8 mouse cellular contexts compared by ENCODE assay signal in genomic region chr7:4471179-4471555, GRCm38 (mm10). TPM values are rescaled to one million over a fixed set of nuclear protein-coding genes. Genes with fewer than 3 reads are reported as not detected.
DNase-seq lines count a peak whose midpoint lies in the region; ATAC-seq and TF ChIP-seq lines count a peak whose summit lies in the region.

No protein-coding gene starts in this region.

- peak overlapping the region; percentile 43 for H3K9ac ChIP-seq in hindbrain, embryonic 15.5 days

- DNase-seq in adipocyte (ENCODE audit: low spot score), result peak; percentile 16
- DNase-seq in cerebellum, postnatal 4 days (ENCODE audit: low spot score in 2 of 2), result peak; percentile 66 to 85
- peak; percentile 84 for DNase-seq in gastrocnemius, adult 2 months
- peak; percentile 86 to 88 for DNase-seq in layer of hippocampus, postnatal 36 days
- DNase-seq in lung, postnatal 10 days, result peak; percentile 93
- DNase-seq in ovary, postnatal 36 days (ENCODE audit: low spot score), result peak; percentile 84
- DNase-seq in urinary bladder, postnatal 36 days (ENCODE audit: low spot score in 2 of 2), result peak; percentile 84 to 86

- ATAC-seq in hindbrain, embryonic 15.5 days (ENCODE audit: low FRiP score, low read depth), result peak; percentile 87

- peaks cover 46% of the 10 kb centered on the region for H3K27me3 ChIP-seq in hindbrain, embryonic 15.5 days

- peak overlapping the region; percentile 69 for H3K4me3 ChIP-seq in gastrocnemius, adult 2 months
- peak overlapping the region; percentile 44 for H3K4me3 ChIP-seq in hindbrain, embryonic 15.5 days

- peak; percentile 71 for TF ChIP-seq CTCF in gastrocnemius, adult 2 months (IDR thresholded peaks at IDR 0.05)

- H3K27ac ChIP-seq in gastrocnemius, adult 2 months, result peak overlapping the region; percentile 20; the same call in 1 of the 2 replicates
- 0 out of 2 replicates have a peak overlapping the region, but pooled peaks have one; percentile 25 for H3K27ac ChIP-seq in hindbrain, embryonic 15.5 days (replicated peaks)

- no peaks in the 10 kb centered on the region for H3K9me3 ChIP-seq in hindbrain, embryonic 15.5 days

- under 1% methylated on average over 24 of the region's 24 CpGs for WGBS in hindbrain, embryonic 15.5 days

- H3K36me3 ChIP-seq in hindbrain, embryonic 15.5 days, result no peaks in the 10 kb centered on the region

- H3K4me1 ChIP-seq in hindbrain, embryonic 15.5 days (replicated peaks), result peaks cover 14% of the 10 kb centered on the region

- intact Hi-C loops in gastrocnemius, adult 2 months (cut with DNase I), result loop anchor here (2.0 kb wide), 2 partner anchors 26 to 40 kb away; partner anchors contain the start of gene Rdh13

- peak overlapping the region; percentile 83 for H3K4me2 ChIP-seq in hindbrain, embryonic 15.5 days

RNA-seq across cellular contexts. Expression of gene Eps8l1, which starts 10.7 kb away (rescaled TPM):
- total RNA-seq in gastrocnemius, adult 2 months (2021), result 1 to 10 TPM; 1.5 to 3.7 TPM
- 13.9 and 15.4 TPM in 2 replicates for polyA plus RNA-seq in hindbrain, embryonic 15.5 days (2015; fragmentation: Nextera tagmentation; extraction: Ambion mirVana)
- total RNA-seq in layer of hippocampus, postnatal 36 days (2021), result 1 to 10 TPM; 4.3 to 5.4 TPM

RNA-seq across cellular contexts. Expression of gene Rdh13, which starts 25.7 kb away (rescaled TPM):
- 10 to 100 TPM; 12.1 to 17.2 TPM for total RNA-seq in gastrocnemius, adult 2 months (2021)
- 42.6 and 43.4 TPM in 2 replicates for polyA plus RNA-seq in hindbrain, embryonic 15.5 days (2015; fragmentation: Nextera tagmentation; extraction: Ambion mirVana)
- 10 to 100 TPM; 26.6 to 27.8 TPM for total RNA-seq in layer of hippocampus, postnatal 36 days (2021)

RNA-seq across cellular contexts. Expression of gene Ppp1r12c, which starts 30.3 kb away (rescaled TPM):
- 10 to 100 TPM; 17.8 to 24.8 TPM for total RNA-seq in gastrocnemius, adult 2 months (2021)
- 49.3 and 49.9 TPM in 2 replicates for polyA plus RNA-seq in hindbrain, embryonic 15.5 days (2015; fragmentation: Nextera tagmentation; extraction: Ambion mirVana)
- 100 to 1,000 TPM; 146 to 164 TPM for total RNA-seq in layer of hippocampus, postnatal 36 days (2021)

RNA-seq across cellular contexts. Expression of gene Tnnt1, which starts 45.0 kb away (rescaled TPM):
- total RNA-seq in gastrocnemius, adult 2 months (2021), result 1,000 to 10,000 TPM in 1 of 2 experiments, 100 to 1,000 TPM in 1; 398 to 1,232 TPM
- 4.0 and 4.6 TPM in 2 replicates for polyA plus RNA-seq in hindbrain, embryonic 15.5 days (2015; fragmentation: Nextera tagmentation; extraction: Ambion mirVana)
- 1 to 10 TPM; 1.1 to 4.2 TPM for total RNA-seq in layer of hippocampus, postnatal 36 days (2021)

RNA-seq across cellular contexts. Expression of gene Tnni3, which starts 52.9 kb away (rescaled TPM):
- under 1 TPM in 1 of 2 experiments, not detected in 1; 0.41 TPM for total RNA-seq in gastrocnemius, adult 2 months (2021)
- 2.1 TPM in 2 replicates for polyA plus RNA-seq in hindbrain, embryonic 15.5 days (2015; fragmentation: Nextera tagmentation; extraction: Ambion mirVana)
- total RNA-seq in layer of hippocampus, postnatal 36 days (2021), result 1 to 10 TPM in 1 of 2 experiments, under 1 TPM in 1; 0.70 to 1.3 TPM

Comparison
In these comparisons a context has a peak if more than half of its experiments do, and no peak if none do; other contexts are left out.
1. Peak in every context shown above with its lines: DNase-seq, ATAC-seq, H3K4me3 ChIP-seq and H3K27ac ChIP-seq.
2. DNase-seq: peak in every context shown above with its lines; median percentile 93 in lung, postnatal 10 days; 87 in layer of hippocampus, postnatal 36 days; 85 in urinary bladder, postnatal 36 days; 84 in gastrocnemius, adult 2 months; 84 in ovary, postnatal 36 days; 76 in cerebellum, postnatal 4 days; 16 in adipocyte.
3. RNA of gene Ppp1r12c, which starts 30.3 kb away (total RNA-seq): 146 to 164 TPM in layer of hippocampus, postnatal 36 days; 17.8 to 24.8 TPM in gastrocnemius, adult 2 months; every median in the first group is over 4 times any median in the second.